Mouse (Mus musculus) intestine, postnatal 0 days (tissue): Measurements from ENCODE around the gene Gm4131. TPM values are rescaled to one million over a fixed set of nuclear protein-coding genes. Genes with fewer than 3 reads are reported as not detected.

Source experiments
- ATAC-seq: fragments of 200-750 bp; cut with Nextera tagmentation; 2 replicates; pipeline ENCODE4 v1.8.0; 2017; ENCODE audit warnings: mild to moderate bottlenecking, moderate TSS enrichment, moderate library complexity
- H3K27ac ChIP-seq: fragments of 300-500 bp; sonication (generic); 2 replicates; pipeline ENCODE4 v1.5.1; 2014; ENCODE audit warnings: mild to moderate bottlenecking, low read depth, low read length, moderate library complexity
- H3K27me3 ChIP-seq: fragments of 300-500 bp; sonication (generic); replicated peaks from 2 replicates; pipeline ENCODE4 v1.6.1; 2014; ENCODE audit warnings: low read length, mixed read lengths; ENCODE audit not compliant: control insufficient read depth, insufficient read depth
- H3K36me3 ChIP-seq: fragments of 300-500 bp; sonication (generic); 2 replicates; pipeline ENCODE4 v1.6.1; 2014; ENCODE audit warnings: mild to moderate bottlenecking, moderate library complexity; ENCODE audit not compliant: control insufficient read depth, insufficient read depth
- H3K4me1 ChIP-seq: fragments of 300-500 bp; sonication (generic); replicated peaks from 2 replicates; pipeline ENCODE4 v1.6.1; 2014; ENCODE audit warnings: antibody characterized with exemption, low read length, mixed read lengths; ENCODE audit not compliant: control insufficient read depth, insufficient read depth
- H3K4me2 ChIP-seq: fragments of 300-500 bp; sonication (generic); replicated peaks from 2 replicates; pipeline ENCODE4 v1.6.1; 2014; ENCODE audit warnings: low read depth, mild to moderate bottlenecking, moderate library complexity
- H3K4me3 ChIP-seq: fragments of 300-500 bp; sonication (generic); 2 replicates; pipeline ENCODE4 v1.5.1; 2014; ENCODE audit warnings: low read depth, low read length
- H3K9ac ChIP-seq: fragments of 300-500 bp; sonication (generic); 2 replicates; pipeline ENCODE4 v1.6.1; 2014; ENCODE audit warnings: mild to moderate bottlenecking, low read depth, low read length
- H3K9me3 ChIP-seq: fragments of 300-500 bp; sonication (generic); 2 replicates; pipeline ENCODE4 v1.6.1; 2016; ENCODE audit warnings: mixed run types; ENCODE audit not compliant: control insufficient read depth
- CTCF ChIP-seq: sonication (generic); IDR thresholded peaks from 2 replicates; pipeline ENCODE4 v1.5.1; 2016; ENCODE audit warnings: low read depth, mild to moderate bottlenecking, control low read depth, antibody characterized with exemption, moderate library complexity
- WGBS: fragments of 180-500 bp; shearing (Covaris S2); extraction: QIAGEN DNeasy Blood & Tissue Kit; methylation state at CpG from one replicate; pipeline ENCODE4 v1.1.7; 2014; 5-methylcytosine and 5-hydroxymethylcytosine counted together
- polyA plus RNA-seq: library from polyadenylated mRNA; unstranded; fragments of >200 nt; fragmentation: Nextera tagmentation; extraction: Ambion mirVana; gene quantifications from 2 replicates; pipeline ENCODE4 v1.2.1, GENCODE M21; 2015

Gene Gm4131
- polyA plus RNA-seq, 1 experiment from 2014 or later = 0.77 TPM

GRCm38 (mm10) chr14:62454136-62454535 lies 112.6 kb downstream of the Gm4131 start:
- Histone ChIP-seq H3K9ac (no peak overlapping the region), H3K27me3 (no peaks in the 10 kb centered on the region), H3K4me1 (no peaks in the 10 kb centered on the region), H3K4me3 (no peak overlapping the region), H3K36me3 (no peaks in the 10 kb centered on the region), H3K9me3 (no peaks in the 10 kb centered on the region), H3K4me2 (no peak overlapping the region), H3K27ac (no peak overlapping the region)
- WGBS = 58% methylated on average over 3 of the region's 3 CpGs
- no peak for ATAC-seq
- no peak for TF ChIP-seq CTCF

GRCm38 (mm10) chr14:62453276-62453675 lies 113.4 kb downstream of the Gm4131 start:
- Histone ChIP-seq H3K4me1 (no peaks in the 10 kb centered on the region), H3K9ac (no peak overlapping the region), H3K4me2 (no peak overlapping the region), H3K27me3 (no peaks in the 10 kb centered on the region), H3K36me3 (no peaks in the 10 kb centered on the region), H3K27ac (no peak overlapping the region), H3K4me3 (no peak overlapping the region), H3K9me3 (no peaks in the 10 kb centered on the region)
- 83% methylated on average over 11 of the region's 11 CpGs for WGBS
- TF ChIP-seq CTCF = no peak
- ATAC-seq = no peak

- H3K36me3 ChIP-seq = no peaks in the 10 kb centered on the region
- H3K27ac ChIP-seq = no peak overlapping the region
- no peaks in the 10 kb centered on the region for H3K4me1 ChIP-seq
- no peak for ATAC-seq
- H3K9me3 ChIP-seq = no peaks in the 10 kb centered on the region
- WGBS = 82% methylated on average over 1 of the region's 1 CpGs
- no peak overlapping the region for H3K9ac ChIP-seq
- no peak overlapping the region for H3K4me3 ChIP-seq
- H3K4me2 ChIP-seq = no peak overlapping the region
- no peaks in the 10 kb centered on the region for H3K27me3 ChIP-seq
- no peak for TF ChIP-seq CTCF
Observed at GRCm38 (mm10) chr14:62450706-62451105, 116.0 kb downstream of the Gm4131 start.

GRCm38 (mm10) chr14:62447214-62447548 lies 119.5 kb downstream of the Gm4131 start:
- WGBS = 54% methylated on average over 3 of the region's 3 CpGs
- TF ChIP-seq CTCF = no peak
- H3K27ac ChIP-seq = no peak overlapping the region
- no peaks in the 10 kb centered on the region for H3K4me1 ChIP-seq
- no peaks in the 10 kb centered on the region for H3K9me3 ChIP-seq
- no peaks in the 10 kb centered on the region for H3K36me3 ChIP-seq
- no peak for ATAC-seq
- no peaks in the 10 kb centered on the region for H3K27me3 ChIP-seq
- H3K4me2 ChIP-seq = no peak overlapping the region
- H3K9ac ChIP-seq = no peak overlapping the region
- H3K4me3 ChIP-seq = no peak overlapping the region

- Histone ChIP-seq H3K36me3 (no peaks in the 10 kb centered on the region), H3K9me3 (no peaks in the 10 kb centered on the region), H3K27ac (no peak overlapping the region), H3K27me3 (no peaks in the 10 kb centered on the region), H3K4me1 (no peaks in the 10 kb centered on the region), H3K4me2 (no peak overlapping the region), H3K9ac (no peak overlapping the region), H3K4me3 (no peak overlapping the region)
- WGBS = 42% methylated on average over 7 of the region's 7 CpGs
- no peak for TF ChIP-seq CTCF
- ATAC-seq = peak; percentile 71
Observed at GRCm38 (mm10) chr14:62446385-62447213, 120.1 kb downstream of the Gm4131 start.

GRCm38 (mm10) chr14:62443840-62444430 lies 122.8 kb downstream of the Gm4131 start:
- no peaks in the 10 kb centered on the region for H3K27me3 ChIP-seq
- H3K9ac ChIP-seq = no peak overlapping the region
- H3K4me1 ChIP-seq = no peaks in the 10 kb centered on the region
- no peaks in the 10 kb centered on the region for H3K9me3 ChIP-seq
- 60% methylated on average over 6 of the region's 6 CpGs for WGBS
- no peak overlapping the region for H3K4me3 ChIP-seq
- no peak for TF ChIP-seq CTCF
- no peak overlapping the region for H3K4me2 ChIP-seq
- H3K36me3 ChIP-seq = no peaks in the 10 kb centered on the region
- no peak for ATAC-seq
- no peak overlapping the region for H3K27ac ChIP-seq
